Mouse (Mus musculus): ENCODE measurements at regions not wholly inside any gene's neighbourhood (a gene's known extent, or its start where the extent isn't known, plus 50 kb on each side); places are given as distances from the start of the nearest gene placed in this dataset.
"Not testable (repeated sequence)": the region's sequence is repeated elsewhere in the genome, so short reads cannot be mapped to it uniquely, and the experiment has no call there.

DNA sequence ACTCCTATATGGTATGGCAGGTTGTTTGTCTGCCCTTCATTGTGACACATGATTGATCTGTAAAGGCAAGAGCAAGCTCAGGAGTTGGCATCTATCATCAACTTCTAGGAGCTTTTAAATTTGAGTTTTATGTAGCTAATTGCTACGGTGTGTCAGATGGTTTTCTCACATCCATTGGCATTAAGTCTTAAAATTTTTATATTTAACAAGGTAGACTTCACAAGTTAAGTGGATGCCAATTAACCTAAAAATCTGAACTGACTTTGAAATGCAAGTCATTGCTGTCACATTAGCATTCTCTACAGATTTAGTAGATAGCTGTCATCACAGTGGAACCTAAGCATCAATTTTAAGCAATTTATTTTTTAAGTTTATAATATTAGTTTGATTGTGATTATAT is 345.5 kb downstream of the Hdgfl1 start:
- whole genome bisulfite sequencing: 94% methylated on average over 1 of the region's 1 CpGs
- Histone ChIP-seq H3K4me2 (replicated peaks) (no peak overlapping the region), H3K27me3 (replicated peaks) (no peaks in the 10 kb centered on the region), H3K36me3 (no peaks in the 10 kb centered on the region), H3K27ac (no peak overlapping the region), H3K9ac (no peak overlapping the region), H3K4me3 (no peak overlapping the region), H3K9me3 (no peaks in the 10 kb centered on the region), H3K4me1 (no peaks in the 10 kb centered on the region)
- ATAC-seq (ENCODE audit: low FRiP score, low read depth): no peak

DNA sequence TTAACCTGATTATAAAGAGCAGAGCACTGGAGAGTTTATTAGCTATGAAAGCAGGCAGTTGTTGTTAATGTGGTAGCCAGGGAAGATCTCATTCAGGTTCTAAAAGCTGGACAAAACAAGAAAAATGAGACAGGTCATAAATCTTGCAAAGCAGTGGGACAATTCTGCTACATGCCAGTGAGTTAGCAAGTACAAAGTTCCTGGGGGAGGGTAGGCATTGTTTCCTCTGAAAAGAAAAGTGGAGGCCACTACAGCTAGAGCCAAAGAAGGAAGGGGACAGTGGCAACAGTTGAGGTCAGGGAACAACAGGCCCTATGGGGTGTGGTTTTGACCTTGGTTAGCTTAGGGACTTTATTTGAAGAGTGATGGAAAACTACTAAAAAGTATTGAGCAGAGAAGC is 364.2 kb downstream of the Hdgfl1 start:
- no peak overlapping the region for H3K4me3 ChIP-seq
- H3K27ac ChIP-seq: no peak overlapping the region
- no peak overlapping the region for H3K4me2 ChIP-seq (replicated peaks)
- no peaks in the 10 kb centered on the region for H3K27me3 ChIP-seq (replicated peaks)
- no peaks in the 10 kb centered on the region for H3K36me3 ChIP-seq
- no peaks in the 10 kb centered on the region for H3K9me3 ChIP-seq
- ATAC-seq (ENCODE audit: low FRiP score, low read depth): no peak
- H3K4me1 ChIP-seq: no peaks in the 10 kb centered on the region
- no peak overlapping the region for H3K9ac ChIP-seq

DNA sequence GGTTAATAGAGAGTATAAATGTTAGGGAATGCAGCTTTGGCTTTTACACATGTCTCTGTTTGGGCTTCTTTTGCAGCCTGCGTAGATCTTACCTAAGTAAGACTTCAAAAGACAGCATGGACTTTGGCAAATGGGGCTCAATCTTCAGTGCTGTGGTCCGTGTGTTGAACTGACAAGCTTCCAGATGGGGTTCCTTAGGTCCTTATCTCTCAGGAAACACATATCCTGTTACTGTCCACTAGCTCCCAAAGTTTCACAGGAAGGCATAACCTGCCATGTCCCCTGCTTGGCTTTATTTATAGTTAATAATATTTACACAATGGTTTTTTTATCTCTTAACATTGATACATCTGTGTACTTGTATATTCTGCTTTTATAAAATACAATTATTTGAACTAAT is 365.3 kb downstream of the Hdgfl1 start:
- no peak overlapping the region for H3K9ac ChIP-seq
- no peaks in the 10 kb centered on the region for H3K36me3 ChIP-seq
- H3K4me2 ChIP-seq (replicated peaks): no peak overlapping the region
- no peaks in the 10 kb centered on the region for H3K4me1 ChIP-seq
- H3K27ac ChIP-seq: no peak overlapping the region
- no peaks in the 10 kb centered on the region for H3K9me3 ChIP-seq
- 81% methylated on average over 2 of the region's 2 CpGs for WGBS
- no peaks in the 10 kb centered on the region for H3K27me3 ChIP-seq (replicated peaks)
- H3K4me3 ChIP-seq: no peak overlapping the region
- ATAC-seq (ENCODE audit: low FRiP score, low read depth): no peak

DNA sequence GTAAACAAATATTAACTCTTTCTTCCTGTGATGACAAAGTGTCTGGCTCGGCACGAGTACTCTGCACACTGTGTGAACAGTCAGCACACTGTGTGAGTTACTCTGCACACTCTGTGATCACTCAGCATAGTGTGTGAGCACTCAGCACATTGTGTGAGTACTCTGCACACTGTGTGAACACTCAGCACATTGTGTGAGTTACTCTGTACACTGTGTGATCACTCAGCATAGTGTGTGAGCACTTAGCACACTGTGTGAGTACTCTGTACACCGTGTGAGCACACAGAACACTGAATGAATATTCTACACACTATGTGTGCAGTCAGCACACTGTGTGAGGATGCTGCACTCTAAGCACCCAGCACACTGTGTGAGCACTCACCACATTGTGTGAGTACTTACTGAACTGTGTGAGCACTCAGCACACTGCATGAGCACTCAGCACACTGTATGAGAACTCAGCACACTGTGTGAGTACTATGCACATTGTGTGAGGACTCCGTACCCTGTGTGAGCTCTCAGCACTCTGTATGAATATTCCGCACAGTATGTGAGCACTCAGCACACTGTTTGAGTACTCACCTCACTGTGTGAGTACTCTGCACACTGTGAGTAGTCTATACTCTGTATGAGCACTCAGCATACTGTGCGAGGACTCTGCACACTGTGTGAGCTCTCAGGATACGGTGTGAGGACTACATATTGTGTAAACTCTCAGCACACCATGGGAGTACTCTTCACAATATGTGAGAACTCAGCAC is 381.9 kb downstream of the Hdgfl1 start:
- Histone ChIP-seq H3K36me3 (no peaks in the 10 kb centered on the region), H3K4me1 (no peaks in the 10 kb centered on the region; the same call in 1 of the 2 replicates), H3K27ac (no peak overlapping the region), H3K4me2 (replicated peaks) (no peak overlapping the region), H3K9ac (no peak overlapping the region), H3K4me3 (no peak overlapping the region), H3K27me3 (replicated peaks) (no peaks in the 10 kb centered on the region), H3K9me3 (no peaks in the 10 kb centered on the region)
- 94% methylated on average over 7 of the region's 7 CpGs for WGBS
- ATAC-seq (ENCODE audit: low FRiP score, low read depth): no peak

GRCm38 (mm10) chr13:26382631-26383030 is 387.3 kb downstream of the Hdgfl1 start:
- H3K4me1 ChIP-seq: no peaks in the 10 kb centered on the region; the same call in 1 of the 2 replicates
- no peak overlapping the region for H3K9ac ChIP-seq
- H3K4me2 ChIP-seq (replicated peaks): no peak overlapping the region
- H3K4me3 ChIP-seq: no peak overlapping the region
- H3K27ac ChIP-seq: no peak overlapping the region
- ATAC-seq (ENCODE audit: low FRiP score, low read depth): no peak
- no peaks in the 10 kb centered on the region for H3K27me3 ChIP-seq (replicated peaks)
- 65% methylated on average over 2 of the region's 2 CpGs for WGBS
- no peaks in the 10 kb centered on the region for H3K9me3 ChIP-seq
- H3K36me3 ChIP-seq: no peaks in the 10 kb centered on the region

DNA sequence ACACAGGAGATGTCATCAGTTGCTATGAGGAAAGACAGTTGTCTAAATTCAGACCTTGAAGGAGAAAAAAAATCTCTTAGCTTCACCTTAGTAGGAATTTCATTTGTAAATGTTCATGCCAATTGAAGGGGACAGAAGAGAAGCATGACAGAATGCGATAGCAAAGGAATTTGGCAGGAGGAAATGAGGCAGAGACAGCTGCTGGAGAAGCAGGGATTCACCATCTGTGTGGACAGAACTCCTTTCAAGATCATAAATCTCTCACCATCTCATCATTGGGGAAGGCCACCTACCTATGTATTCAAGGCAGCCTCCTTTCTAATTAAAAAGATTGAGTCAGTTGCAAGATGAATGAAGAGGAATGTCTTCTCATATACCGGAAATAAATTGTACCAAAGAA is 387.8 kb downstream of the Hdgfl1 start:
- Histone ChIP-seq H3K4me3 (no peak overlapping the region), H3K27me3 (replicated peaks) (no peaks in the 10 kb centered on the region), H3K4me1 (no peaks in the 10 kb centered on the region; the same call in 1 of the 2 replicates), H3K36me3 (no peaks in the 10 kb centered on the region), H3K9ac (no peak overlapping the region), H3K9me3 (no peaks in the 10 kb centered on the region), H3K27ac (no peak overlapping the region), H3K4me2 (replicated peaks) (no peak overlapping the region)
- WGBS: 60% methylated on average over 2 of the region's 2 CpGs
- ATAC-seq (ENCODE audit: low FRiP score, low read depth): no peak

DNA sequence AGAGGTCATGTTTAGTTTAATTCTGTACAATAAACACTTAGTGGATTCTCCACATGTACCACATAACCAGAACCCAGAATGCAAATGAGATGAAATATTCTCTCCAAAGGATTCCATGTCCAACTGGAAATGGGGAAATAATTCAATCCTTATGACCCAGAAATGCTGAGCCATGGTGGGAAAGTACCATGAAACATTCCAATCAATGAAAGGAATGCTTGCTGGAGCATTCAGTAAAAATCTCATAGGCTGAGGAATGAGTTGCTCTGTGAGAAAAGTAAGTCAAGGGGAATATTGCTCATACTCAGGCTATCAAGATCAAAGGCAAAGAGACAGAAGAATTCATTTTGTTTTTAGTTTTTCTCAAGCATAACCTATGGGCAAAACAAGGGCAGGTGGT is 394.4 kb downstream of the Hdgfl1 start:
- H3K4me2 ChIP-seq (replicated peaks): no peak overlapping the region
- H3K4me3 ChIP-seq: no peak overlapping the region
- H3K36me3 ChIP-seq: no peaks in the 10 kb centered on the region
- no peaks in the 10 kb centered on the region for H3K27me3 ChIP-seq (replicated peaks)
- no peak for ATAC-seq (ENCODE audit: low FRiP score, low read depth)
- no peaks in the 10 kb centered on the region for H3K9me3 ChIP-seq
- no peak overlapping the region for H3K27ac ChIP-seq
- H3K9ac ChIP-seq: no peak overlapping the region
- no peaks in the 10 kb centered on the region for H3K4me1 ChIP-seq

- 91% methylated on average over 6 of the region's 6 CpGs for WGBS
- not testable (repeated sequence) for H3K9me3 ChIP-seq; ATAC-seq (ENCODE audit: low FRiP score, low read depth); H3K27me3 ChIP-seq (replicated peaks); H3K27ac ChIP-seq; H3K4me3 ChIP-seq; H3K36me3 ChIP-seq; H3K9ac ChIP-seq; H3K4me2 ChIP-seq (replicated peaks); H3K4me1 ChIP-seq
Observed at GRCm38 (mm10) chr13:26365911-26366310, 404.1 kb downstream of the Hdgfl1 start.

- 78% methylated on average over 3 of the region's 3 CpGs for WGBS
- Histone ChIP-seq H3K9me3 (0 out of 2 replicates have a peak, but pooled peaks cover 2% of the 10 kb centered on the region), H3K4me3 (no peak overlapping the region), H3K4me1 (no peaks in the 10 kb centered on the region), H3K9ac (no peak overlapping the region), H3K27ac (no peak overlapping the region), H3K27me3 (replicated peaks) (no peaks in the 10 kb centered on the region), H3K4me2 (replicated peaks) (no peak overlapping the region), H3K36me3 (no peaks in the 10 kb centered on the region)
- ATAC-seq (ENCODE audit: low FRiP score, low read depth): no peak
Observed at GRCm38 (mm10) chr13:26356341-26356740, 413.6 kb downstream of the Hdgfl1 start.

DNA sequence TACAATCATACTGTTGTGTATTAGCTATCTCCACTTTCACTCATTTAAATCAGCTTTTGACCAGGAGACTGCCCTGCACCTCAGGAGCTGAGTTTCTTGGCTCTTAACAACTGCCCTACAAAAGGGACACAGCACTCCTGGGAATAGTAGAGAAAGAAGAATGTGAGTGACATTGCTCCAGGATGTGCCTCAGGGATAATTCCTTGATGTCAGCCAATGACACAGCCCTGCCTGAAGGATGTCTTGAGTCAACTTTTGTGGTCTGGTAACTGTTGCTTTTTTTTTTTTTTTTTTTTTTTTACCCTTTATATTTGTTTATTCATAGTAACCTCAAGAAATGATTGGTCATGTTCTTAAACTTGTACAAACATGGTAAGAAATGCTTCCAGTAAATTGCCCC is 415.5 kb downstream of the Hdgfl1 start:
- H3K9me3 ChIP-seq: 0 out of 2 replicates have a peak, but pooled peaks cover 2% of the 10 kb centered on the region
- ATAC-seq (ENCODE audit: low FRiP score, low read depth): no peak
- H3K36me3 ChIP-seq: no peaks in the 10 kb centered on the region
- no peak overlapping the region for H3K27ac ChIP-seq
- H3K4me2 ChIP-seq (replicated peaks): no peak overlapping the region
- no peaks in the 10 kb centered on the region for H3K4me1 ChIP-seq
- H3K9ac ChIP-seq: no peak overlapping the region
- no peaks in the 10 kb centered on the region for H3K27me3 ChIP-seq (replicated peaks)
- H3K4me3 ChIP-seq: no peak overlapping the region

DNA sequence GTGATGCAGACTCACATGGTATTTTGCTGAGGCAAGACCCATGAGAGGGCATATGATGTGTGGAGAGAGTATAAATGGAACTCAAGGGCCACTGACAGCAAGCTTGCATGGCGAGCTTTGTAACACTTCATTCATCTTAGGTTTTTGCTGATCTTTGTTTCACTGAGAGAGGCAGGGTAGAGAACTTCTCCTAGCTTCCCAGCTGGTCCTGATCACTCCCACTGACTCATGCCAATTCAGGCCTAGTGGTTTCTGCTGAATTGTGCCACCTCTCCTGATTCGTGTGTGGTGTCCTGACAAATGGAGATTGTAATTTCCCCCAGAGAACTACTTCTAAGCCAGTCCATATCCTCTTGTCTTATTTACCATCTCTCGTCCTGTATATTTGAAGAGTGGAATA is 419.5 kb downstream of the Hdgfl1 start:
- ATAC-seq (ENCODE audit: low FRiP score, low read depth): no peak
- H3K27ac ChIP-seq: no peak overlapping the region
- H3K36me3 ChIP-seq: no peaks in the 10 kb centered on the region
- H3K9me3 ChIP-seq: 0 out of 2 replicates have a peak, but pooled peaks cover 2% of the 10 kb centered on the region
- H3K9ac ChIP-seq: no peak overlapping the region
- no peaks in the 10 kb centered on the region for H3K4me1 ChIP-seq
- H3K27me3 ChIP-seq (replicated peaks): no peaks in the 10 kb centered on the region
- no peak overlapping the region for H3K4me3 ChIP-seq
- 84% methylated on average over 3 of the region's 3 CpGs for WGBS
- H3K4me2 ChIP-seq (replicated peaks): no peak overlapping the region

GRCm38 (mm10) chr13:26338795-26339194 is 431.2 kb downstream of the Hdgfl1 start:
- no peak for ATAC-seq (ENCODE audit: low FRiP score, low read depth)
- Histone ChIP-seq H3K9me3 (no peaks in the 10 kb centered on the region), H3K4me1 (no peaks in the 10 kb centered on the region), H3K4me3 (no peak overlapping the region), H3K9ac (no peak overlapping the region), H3K4me2 (replicated peaks) (no peak overlapping the region), H3K27ac (no peak overlapping the region), H3K27me3 (replicated peaks) (no peaks in the 10 kb centered on the region), H3K36me3 (no peaks in the 10 kb centered on the region)
- 76% methylated on average over 3 of the region's 3 CpGs for WGBS

GRCm38 (mm10) chr13:26325066-26325465 is 444.9 kb downstream of the Hdgfl1 start:
- Histone ChIP-seq H3K4me2 (replicated peaks) (no peak overlapping the region), H3K36me3 (no peaks in the 10 kb centered on the region), H3K4me3 (no peak overlapping the region), H3K9ac (no peak overlapping the region), H3K27ac (no peak overlapping the region), H3K27me3 (replicated peaks) (no peaks in the 10 kb centered on the region), H3K4me1 (no peaks in the 10 kb centered on the region), H3K9me3 (no peaks in the 10 kb centered on the region)
- 86% methylated on average over 3 of the region's 3 CpGs for WGBS
- ATAC-seq (ENCODE audit: low FRiP score, low read depth): no peak
